ENCODE assay signal across 12 mouse cellular contexts in genomic region chr12:5088639-5089038, GRCm38 (mm10).
DNase-seq lines count a peak whose midpoint lies in the region; ATAC-seq and TF ChIP-seq lines count a peak whose summit lies in the region.
"Had no signal": no experiment of that assay in that cellular context is flagged by ENCODE, and none has a peak within 500 bp of the region (broad histone marks: within the 10 kb centered on the region; RNA-seq: fewer than 3 reads in every experiment).

No protein-coding gene starts in this region.

- DNase-seq in lung, postnatal 0 days (ENCODE audit: low spot score), result no peak
- peak; percentile 60 for DNase-seq in retina, embryonic 14.5 days (ENCODE audit: low spot score)
- DNase-seq in T-cell, adult 2 months (ENCODE audit: low spot score), result no peak
- DNase-seq: thymus, postnatal 36 days had no signal

- H3K9me3 ChIP-seq in lung, embryonic 15.5 days, result no peaks in the 10 kb centered on the region
- H3K9me3 ChIP-seq in lung, postnatal 0 days (ENCODE audit: low read length), result no peaks in the 10 kb centered on the region
- no peaks in the 10 kb centered on the region for H3K9me3 ChIP-seq in forebrain, embryonic 13.5 days (replicated peaks)
- no peaks in the 10 kb centered on the region for H3K9me3 ChIP-seq in intestine, embryonic 15.5 days
- H3K9me3 ChIP-seq: limb, embryonic 13.5 days had no signal

- H3K9ac ChIP-seq in lung, embryonic 15.5 days, result no peak overlapping the region
- H3K9ac ChIP-seq in lung, postnatal 0 days (replicated peaks; ENCODE audit: low read depth), result no peak overlapping the region
- no peak overlapping the region for H3K9ac ChIP-seq in forebrain, embryonic 13.5 days
- no peak overlapping the region for H3K9ac ChIP-seq in intestine, embryonic 15.5 days
- H3K9ac ChIP-seq: limb, embryonic 13.5 days had no signal

- 30% methylated on average over 1 of the region's 1 CpGs for WGBS in lung, embryonic 15.5 days
- WGBS in lung, postnatal 0 days, result 28% methylated on average over 1 of the region's 1 CpGs
- WGBS in forebrain, embryonic 13.5 days, result 17% methylated on average over 1 of the region's 1 CpGs
- 29% methylated on average over 1 of the region's 1 CpGs for WGBS in intestine, embryonic 15.5 days

- no peak overlapping the region for H3K27ac ChIP-seq in lung, embryonic 15.5 days
- no peak overlapping the region for H3K27ac ChIP-seq in lung, postnatal 0 days (ENCODE audit: low read length)
- H3K27ac ChIP-seq in forebrain, embryonic 13.5 days, result peak overlapping the region; percentile 85
- H3K27ac ChIP-seq in intestine, embryonic 15.5 days, result 0 out of 2 replicates have a peak overlapping the region, but pooled peaks have one; percentile 22
- H3K27ac ChIP-seq: limb, embryonic 13.5 days had no signal

- H3K36me3 ChIP-seq in lung, embryonic 15.5 days, result no peaks in the 10 kb centered on the region
- H3K36me3 ChIP-seq in lung, postnatal 0 days (ENCODE audit: insufficient read depth, low read length), result no peaks in the 10 kb centered on the region
- peaks cover 45% of the 10 kb centered on the region for H3K36me3 ChIP-seq in forebrain, embryonic 13.5 days (ENCODE audit: poor library complexity, severe bottlenecking)
- H3K36me3 ChIP-seq in intestine, embryonic 15.5 days, result no peaks in the 10 kb centered on the region

- TF ChIP-seq CTCF in lung, postnatal 0 days (IDR thresholded peaks at IDR 0.05), result no peak

- H3K27me3 ChIP-seq in lung, embryonic 15.5 days, result no peaks in the 10 kb centered on the region; the same call in 1 of the 2 replicates
- H3K27me3 ChIP-seq in lung, postnatal 0 days (replicated peaks; ENCODE audit: insufficient read depth, low read length), result no peaks in the 10 kb centered on the region
- no peaks in the 10 kb centered on the region for H3K27me3 ChIP-seq in forebrain, embryonic 13.5 days
- H3K27me3 ChIP-seq in intestine, embryonic 15.5 days (replicated peaks), result no peaks in the 10 kb centered on the region
- H3K27me3 ChIP-seq: limb, embryonic 13.5 days; Patski had no signal

- H3K4me2 ChIP-seq in lung, embryonic 15.5 days, result no peak overlapping the region
- H3K4me2 ChIP-seq in lung, postnatal 0 days (replicated peaks; ENCODE audit: low read depth, low read length), result no peak overlapping the region
- peak overlapping the region; percentile 1; the same call in 1 of the 2 replicates for H3K4me2 ChIP-seq in forebrain, embryonic 13.5 days
- no peak overlapping the region for H3K4me2 ChIP-seq in intestine, embryonic 15.5 days (replicated peaks)
- H3K4me2 ChIP-seq: limb, embryonic 13.5 days had no signal

- H3K4me1 ChIP-seq in lung, embryonic 15.5 days, result peaks cover 13% of the 10 kb centered on the region
- peaks cover 4% of the 10 kb centered on the region; the same call in 1 of the 2 replicates for H3K4me1 ChIP-seq in lung, postnatal 0 days (ENCODE audit: insufficient read depth, low read depth, low read length)
- H3K4me1 ChIP-seq in forebrain, embryonic 13.5 days, result peaks cover 47% of the 10 kb centered on the region
- H3K4me1 ChIP-seq in intestine, embryonic 15.5 days (replicated peaks), result no peaks in the 10 kb centered on the region; the same call in 1 of the 2 replicates

- TF ChIP-seq EP300 in lung, postnatal 0 days (IDR thresholded peaks at IDR 0.05), result no peak

- ATAC-seq in lung, embryonic 15.5 days (ENCODE audit: borderline replicate concordance, extremely low read depth, low FRiP score, low TSS enrichment), result peak; percentile 20; the same call in 1 of the 2 replicates
- ATAC-seq in lung, postnatal 0 days, result no peak
- ATAC-seq in forebrain, embryonic 13.5 days, result peak; percentile 50
- peak; percentile 24; the same call in 1 of the 2 replicates for ATAC-seq in intestine, embryonic 15.5 days
- no peak for ATAC-seq in activated CD4-positive, CD25-positive, alpha-beta regulatory T cell, adult 4 months
- ATAC-seq: CD4-positive, CD25-positive, alpha-beta regulatory T cell, adult 4 months; Patski had no signal

- no peak overlapping the region for H3K4me3 ChIP-seq in lung, embryonic 15.5 days
- H3K4me3 ChIP-seq in lung, postnatal 0 days (ENCODE audit: low read depth, low read length), result no peak overlapping the region
- no peak overlapping the region for H3K4me3 ChIP-seq in forebrain, embryonic 13.5 days
- no peak overlapping the region for H3K4me3 ChIP-seq in intestine, embryonic 15.5 days (replicated peaks)
- H3K4me3 ChIP-seq: limb, embryonic 13.5 days; myocyte had no signal

Comparison
In these comparisons a context has a peak if more than half of its experiments do, and no peak if none do; other contexts are left out.
1. ATAC-seq: peak in lung, embryonic 15.5 days (single experiment), forebrain, embryonic 13.5 days (single experiment) and intestine, embryonic 15.5 days (single experiment); none in lung, postnatal 0 days (single experiment) and activated CD4-positive, CD25-positive, alpha-beta regulatory T cell, adult 4 months (single experiment).
2. H3K27ac ChIP-seq: peak in forebrain, embryonic 13.5 days (single experiment) and intestine, embryonic 15.5 days (single experiment); none in lung, embryonic 15.5 days (single experiment) and lung, postnatal 0 days (single experiment).